ENCODE assay signal across 7 mouse cellular contexts in the genomic region with DNA sequence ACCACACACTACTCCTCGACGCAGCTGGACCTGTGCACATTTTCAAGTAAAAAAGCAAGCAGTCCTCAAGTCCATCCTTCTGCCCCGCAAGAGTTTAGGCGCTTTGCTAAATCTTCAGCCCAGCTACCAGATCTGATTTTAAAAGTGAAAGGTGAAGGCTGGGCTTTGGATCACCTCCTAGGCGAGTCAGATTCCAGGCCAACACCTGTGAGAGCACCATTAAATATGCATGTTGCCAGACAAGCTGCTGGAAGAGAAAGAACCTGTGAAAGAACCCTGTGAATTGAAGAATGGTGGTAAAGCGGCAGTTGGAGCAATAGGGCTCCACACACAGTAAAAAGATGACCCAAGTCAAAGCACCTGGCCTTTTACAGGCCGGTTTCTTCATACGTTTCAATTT. TPM values are rescaled to one million over a fixed set of nuclear protein-coding genes. Genes with fewer than 3 reads are reported as not detected.
A peak's percentile ranks its signal among the peaks of the same experiment; 100 is the strongest.
DNase-seq lines count a peak whose midpoint lies in the region; ATAC-seq and TF ChIP-seq lines count a peak whose summit lies in the region.

No protein-coding gene starts in this region.

- H3K36me3 ChIP-seq in testis, adult 2 months (ENCODE audit: control insufficient read depth, insufficient read depth, low read length): no peaks in the 10 kb centered on the region
- H3K36me3 ChIP-seq in hindbrain, embryonic 14.5 days (replicated peaks; ENCODE audit: control insufficient read depth, insufficient read depth): no peaks in the 10 kb centered on the region
- no peaks in the 10 kb centered on the region for H3K36me3 ChIP-seq in liver, embryonic 16.5 days (ENCODE audit: control insufficient read depth, insufficient read depth)
- H3K36me3 ChIP-seq in stomach, embryonic 14.5 days (ENCODE audit: control insufficient read depth, insufficient read depth, low read length): no peaks in the 10 kb centered on the region

- no peak for TF ChIP-seq POLR2A in testis, adult 2 months (IDR thresholded peaks at IDR 0.05; ENCODE audit: control insufficient read depth, low read depth, low read length)
- TF ChIP-seq POLR2A in cortical plate, adult 2 months (IDR thresholded peaks at IDR 0.05; ENCODE audit: extremely low read depth, insufficient read depth, low read length): no peak

- peaks cover 1% of the 10 kb centered on the region; the same call in 1 of the 2 replicates for H3K9me3 ChIP-seq in hindbrain, embryonic 14.5 days (ENCODE audit: control insufficient read depth, low read length)
- H3K9me3 ChIP-seq in liver, embryonic 16.5 days (replicated peaks; ENCODE audit: control insufficient read depth, low read length): no peaks in the 10 kb centered on the region
- 0 out of 2 replicates have a peak, but pooled peaks cover 1% of the 10 kb centered on the region for H3K9me3 ChIP-seq in stomach, embryonic 14.5 days (ENCODE audit: control insufficient read depth, low read depth, low read length)

- DNase-seq in testis, postnatal 14 days (ENCODE audit: low spot score): no peak
- no peak for DNase-seq in hindbrain, embryonic 14.5 days (ENCODE audit: low spot score)
- DNase-seq in left cerebral cortex, adult 8-10 months (ENCODE audit: low spot score in 2 of 2): no peak

- H3K4me2 ChIP-seq in hindbrain, embryonic 14.5 days (replicated peaks): peak overlapping the region; percentile 73
- peak overlapping the region; percentile 85 for H3K4me2 ChIP-seq in liver, embryonic 16.5 days (ENCODE audit: low read depth, low read length)
- peak overlapping the region; percentile 81 for H3K4me2 ChIP-seq in stomach, embryonic 14.5 days (replicated peaks; ENCODE audit: low read depth, low read length)

- no peaks in the 10 kb centered on the region for H3K27me3 ChIP-seq in testis, adult 2 months (ENCODE audit: control insufficient read depth, insufficient read depth, low read length)
- no peaks in the 10 kb centered on the region for H3K27me3 ChIP-seq in hindbrain, embryonic 14.5 days (ENCODE audit: control insufficient read depth, insufficient read depth, low read length)
- H3K27me3 ChIP-seq in liver, embryonic 16.5 days (ENCODE audit: control insufficient read depth, insufficient read depth, low read depth, low read length): no peaks in the 10 kb centered on the region
- H3K27me3 ChIP-seq in stomach, embryonic 14.5 days (ENCODE audit: control insufficient read depth, insufficient read depth, low read length): no peaks in the 10 kb centered on the region

- peak overlapping the region; percentile 63 for H3K4me3 ChIP-seq in testis, adult 2 months (ENCODE audit: control insufficient read depth, low read depth, low read length)
- peak overlapping the region; percentile 84 for H3K4me3 ChIP-seq in cortical plate, adult 2 months (ENCODE audit: insufficient read depth, low read length)
- H3K4me3 ChIP-seq in hindbrain, embryonic 14.5 days (replicated peaks; ENCODE audit: low read length): peak overlapping the region; percentile 78
- H3K4me3 ChIP-seq in liver, embryonic 16.5 days (ENCODE audit: low read depth, low read length): peak overlapping the region; percentile 81
- H3K4me3 ChIP-seq in stomach, embryonic 14.5 days (ENCODE audit: low read depth, low read length): peak overlapping the region; percentile 77

- peaks cover 6% of the 10 kb centered on the region for H3K4me1 ChIP-seq in testis, adult 2 months (ENCODE audit: control insufficient read depth, insufficient read depth, low read length)
- peaks cover 2% of the 10 kb centered on the region; the same call in 1 of the 2 replicates for H3K4me1 ChIP-seq in cortical plate, adult 2 months (ENCODE audit: control insufficient read depth, insufficient read depth, low read length)
- peaks cover 21% of the 10 kb centered on the region for H3K4me1 ChIP-seq in hindbrain, embryonic 14.5 days (replicated peaks; ENCODE audit: control insufficient read depth, insufficient read depth, low read length)
- H3K4me1 ChIP-seq in liver, embryonic 16.5 days (ENCODE audit: control insufficient read depth, low read depth, low read length): peaks cover 22% of the 10 kb centered on the region
- H3K4me1 ChIP-seq in stomach, embryonic 14.5 days (ENCODE audit: control insufficient read depth, insufficient read depth, low read length): peaks cover 11% of the 10 kb centered on the region; the same call in 1 of the 2 replicates

- TF ChIP-seq CTCF in testis, adult 2 months (IDR thresholded peaks at IDR 0.05; ENCODE audit: control insufficient read depth, insufficient read depth, insufficient replicate concordance, low read depth, low read length): no peak
- TF ChIP-seq CTCF in cortical plate, adult 2 months (IDR thresholded peaks at IDR 0.05; ENCODE audit: extremely low read depth, insufficient read depth, low read length): no peak

- ATAC-seq in hindbrain, embryonic 14.5 days (ENCODE audit: low FRiP score): no peak
- no peak for ATAC-seq in liver, embryonic 16.5 days (ENCODE audit: low read depth)
- ATAC-seq in stomach, embryonic 14.5 days (ENCODE audit: insufficient number of reproducible peaks, insufficient read depth, low FRiP score, low read depth): no peak

- H3K27ac ChIP-seq in testis, adult 2 months (ENCODE audit: control insufficient read depth, insufficient read depth, low read depth, low read length): peak overlapping the region; percentile 42; the same call in 1 of the 2 replicates
- H3K27ac ChIP-seq in cortical plate, adult 2 months (ENCODE audit: insufficient read depth, low read length): no peak overlapping the region
- H3K27ac ChIP-seq in hindbrain, embryonic 14.5 days: no peak overlapping the region
- H3K27ac ChIP-seq in liver, embryonic 16.5 days (ENCODE audit: low read length): peak overlapping the region; percentile 31
- no peak overlapping the region for H3K27ac ChIP-seq in stomach, embryonic 14.5 days (ENCODE audit: low read length)

- 6% methylated on average over 8 of the region's 8 CpGs for WGBS in hindbrain, embryonic 14.5 days
- whole genome bisulfite sequencing in liver, embryonic 16.5 days (ENCODE audit: insufficient replicate concordance): 6% methylated on average over 8 of the region's 8 CpGs
- 7% methylated on average over 8 of the region's 8 CpGs for WGBS in stomach, embryonic 14.5 days

- H3K9ac ChIP-seq in hindbrain, embryonic 14.5 days: peak overlapping the region; percentile 78
- H3K9ac ChIP-seq in liver, embryonic 16.5 days (ENCODE audit: low read depth, low read length): peak overlapping the region; percentile 85
- peak overlapping the region; percentile 84 for H3K9ac ChIP-seq in stomach, embryonic 14.5 days (replicated peaks; ENCODE audit: low read depth, low read length)

RNA-seq across cellular contexts. Expression of gene Adss, which starts 1.4 kb away (rescaled TPM):
- polyA plus RNA-seq in testis, adult 2 months (2012; rRNA removed): 25.9 and 30.7 TPM in 2 replicates
- 56.0 and 60.1 TPM in 2 replicates for polyA plus RNA-seq in cortical plate, adult 2 months (2012; rRNA removed)
- 57.3 and 65.1 TPM in 2 replicates for polyA plus RNA-seq in hindbrain, embryonic 14.5 days (2014; fragmentation: Nextera tagmentation; extraction: Ambion mirVana)
- 11.0 and 13.1 TPM in 2 replicates for polyA plus RNA-seq in liver, embryonic 16.5 days (2015; fragmentation: Nextera tagmentation; extraction: Ambion mirVana)
- 57.7 and 58.4 TPM in 2 replicates for polyA plus RNA-seq in stomach, embryonic 14.5 days (2014; fragmentation: Nextera tagmentation; extraction: Ambion mirVana)
- total RNA-seq in left cerebral cortex, adult 8-10 months (2022): 10 to 100 TPM; 69.8 to 74.2 (median 74.2) TPM

Comparison
In these comparisons a context has a peak if more than half of its experiments do, and no peak if none do; other contexts are left out.
1. H3K27ac ChIP-seq: peak in testis, adult 2 months (single experiment) and liver, embryonic 16.5 days (single experiment); none in cortical plate, adult 2 months (single experiment), hindbrain, embryonic 14.5 days (single experiment) and stomach, embryonic 14.5 days (single experiment).
2. Peak in every context shown above with its lines, with median percentiles within 50 percentile points of each other: H3K4me3 ChIP-seq, H3K4me2 ChIP-seq and H3K9ac ChIP-seq.